Mouse (Mus musculus) cerebellum, postnatal 36 days (tissue): ENCODE results near the gene Pygl.
A peak's percentile ranks its signal among the peaks of the same experiment; 100 is the strongest.
"Not testable (repeated sequence)": the region's sequence is repeated elsewhere in the genome, so short reads cannot be mapped to it uniquely, and the experiment has no call there.

Experiments
- DNase-seq, 2 experiments: peaks; one replicate each; pipeline ENCODE4 v3.0.0; 2021 to 2022; ENCODE audit warnings: mixed read lengths in 2 of 2

Gene Pygl

GRCm38 (mm10) chr12:70148631-70149265 lies 82.5 kb downstream of the Pygl start:
- no peak for DNase-seq

DNA sequence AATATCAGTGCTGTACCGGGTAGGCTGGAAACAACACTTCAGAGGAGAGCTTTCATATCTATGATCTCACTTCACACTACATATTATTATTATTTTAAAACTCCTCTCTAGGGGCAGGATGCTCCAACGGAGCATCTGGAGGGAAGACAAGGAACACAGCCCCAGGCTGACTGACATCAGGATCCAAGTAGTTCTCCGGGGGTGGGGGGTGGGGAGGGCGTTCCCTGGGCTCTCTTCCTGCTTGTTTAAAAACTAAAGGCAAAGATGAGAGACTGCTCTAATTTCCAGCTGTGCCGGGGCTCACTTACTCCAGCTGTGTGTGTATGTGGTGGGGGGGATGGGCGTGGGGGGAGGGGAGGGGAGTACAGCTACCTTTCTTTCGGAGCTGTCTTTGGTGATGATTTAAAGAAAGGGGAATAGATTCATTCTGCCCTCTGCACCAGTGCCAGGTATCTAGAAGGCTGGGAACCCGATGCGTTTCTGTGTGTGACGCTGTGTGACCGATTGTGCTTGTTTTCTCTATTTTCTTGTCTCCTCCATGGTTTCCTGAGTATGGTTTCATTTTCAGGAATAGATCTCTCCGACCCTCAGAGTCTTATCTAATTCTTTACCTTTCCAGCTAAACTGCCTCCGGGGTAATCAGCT lies 83.2 kb downstream of the Pygl start:
- DNase-seq, result no peak

- no peak for DNase-seq
Measured at GRCm38 (mm10) chr12:70145586-70145985, 85.7 kb downstream of the Pygl start.

DNA sequence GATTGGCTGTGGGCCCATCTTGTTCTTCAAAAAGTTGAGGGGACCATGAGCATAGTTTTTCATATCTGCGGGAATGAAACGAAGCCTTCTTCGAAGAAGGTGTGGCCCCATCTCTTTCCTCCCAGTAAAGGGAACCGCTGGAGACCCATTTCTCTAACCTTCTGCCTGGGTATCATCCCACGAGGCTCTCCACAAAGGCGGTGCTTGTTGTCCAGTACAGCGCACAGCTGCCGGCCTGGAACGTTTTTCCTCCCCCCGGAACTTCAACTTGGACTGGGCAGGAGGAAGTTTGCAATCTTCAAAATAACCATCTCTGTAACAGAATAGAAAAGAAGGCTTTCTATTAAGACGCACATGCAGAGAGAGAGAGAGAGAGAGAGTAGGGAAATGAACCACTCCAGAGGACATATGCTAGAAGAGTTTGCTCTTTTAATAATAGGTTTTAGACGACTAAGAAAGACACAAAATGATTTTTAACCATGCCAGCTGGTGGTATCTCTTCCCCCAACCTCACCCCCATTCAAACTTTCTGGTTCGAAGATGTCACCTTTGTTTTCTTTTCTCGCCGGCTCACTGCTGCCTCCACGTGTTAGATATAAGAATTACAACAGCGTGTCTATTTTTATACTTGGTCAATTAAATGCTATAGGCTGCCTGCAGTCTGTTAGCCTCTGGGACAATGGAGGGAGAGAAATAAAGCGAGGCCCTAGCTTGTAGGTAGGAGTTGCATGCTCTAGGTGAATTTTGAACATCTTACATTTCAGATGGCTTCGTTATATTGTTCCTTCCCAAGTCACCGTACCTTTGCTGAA lies 86.4 kb downstream of the Pygl start:
- DNase-seq, result peak; percentile 43 to 73

GRCm38 (mm10) chr12:70144106-70144587 lies 87.1 kb downstream of the Pygl start:
- DNase-seq, result not testable (repeated sequence)

- no peak for DNase-seq
Measured at GRCm38 (mm10) chr12:70140993-70141576, 90.2 kb downstream of the Pygl start.
